Mouse (Mus musculus) testis, adult 2 months (tissue): ENCODE results near the gene Elfn1. TPM values are rescaled to one million over a fixed set of nuclear protein-coding genes. Genes with fewer than 3 reads are reported as not detected.

Experiments
- H3K27ac ChIP-seq: fragments of 200-500 bp; 2 replicates; pipeline ENCODE4 v1.5.1; 2012; ENCODE audit warnings: low read depth, low read length; ENCODE audit not compliant: control insufficient read depth, insufficient read depth
- H3K27me3 ChIP-seq: fragments of 200-500 bp; 2 replicates; pipeline ENCODE4 v1.6.1; 2012; ENCODE audit warnings: mild to moderate bottlenecking, low read length, moderate library complexity; ENCODE audit not compliant: control insufficient read depth, insufficient read depth
- H3K36me3 ChIP-seq: fragments of 200-500 bp; 2 replicates; pipeline ENCODE4 v1.6.1; 2012; ENCODE audit warnings: mild to moderate bottlenecking, low read length; ENCODE audit not compliant: control insufficient read depth, insufficient read depth
- H3K4me1 ChIP-seq: fragments of 200-500 bp; 2 replicates; pipeline ENCODE4 v1.6.1; 2012; ENCODE audit warnings: low read length; ENCODE audit not compliant: control insufficient read depth, insufficient read depth
- H3K4me3 ChIP-seq: fragments of 200-500 bp; 2 replicates; pipeline ENCODE4 v1.5.1; 2012; ENCODE audit warnings: low read depth, mild to moderate bottlenecking, low read length, moderate library complexity, mixed read lengths; ENCODE audit not compliant: control insufficient read depth
- CTCF ChIP-seq: fragments of 200-500 bp; IDR thresholded peaks from 2 replicates; pipeline ENCODE4 v1.5.1; 2012; ENCODE audit warnings: low read depth, mild to moderate bottlenecking, inconsistent platforms, low read length, moderate library complexity; ENCODE audit not compliant: control insufficient read depth, insufficient read depth, insufficient replicate concordance
- POLR2A ChIP-seq: fragments of 200-500 bp; IDR thresholded peaks from 2 replicates; pipeline ENCODE4 v1.6.1; 2012; ENCODE audit warnings: low read depth, mild to moderate bottlenecking, inconsistent platforms, low read length, moderate library complexity; ENCODE audit not compliant: control insufficient read depth
- polyA plus RNA-seq: library from polyadenylated mRNA; depleted of rRNA; stranded (reverse); fragments of >200 nt; gene quantifications from 2 replicates; pipeline ENCODE4 v1.2.3, GENCODE M21; 2012; rRNA removed

The Elfn1 gene
- polyA plus RNA-seq = 55.6 and 61.9 TPM in 2 replicates

- Histone ChIP-seq H3K27ac (no peak within 1 kb of the TSS), H3K4me1 (peaks cover 38% of the 10 kb centered on the region), H3K27me3 (peaks cover 15% of the 10 kb centered on the region), H3K36me3 (no peaks in the 10 kb centered on the region), H3K4me3 (peak within 1 kb of the TSS; percentile 84)
- TF ChIP-seq POLR2A (no peak), CTCF (no peak)
These were observed at the start of gene Elfn1 for GRCm38 (mm10) chr5:139907714-139908242. Gene Elfn1, plus strand, starts transcription at chr5:139907943.

- Histone ChIP-seq H3K27ac (no peak overlapping the region), H3K4me3 (no peak overlapping the region), H3K36me3 (no peaks in the 10 kb centered on the region), H3K27me3 (no peaks in the 10 kb centered on the region), H3K4me1 (no peaks in the 10 kb centered on the region)
- no peak for TF ChIP-seq CTCF
- no peak for TF ChIP-seq POLR2A
These were observed 47.2 kb upstream of the Elfn1 start for GRCm38 (mm10) chr5:139860328-139861104.

- Histone ChIP-seq H3K27me3 (no peaks in the 10 kb centered on the region), H3K4me1 (no peaks in the 10 kb centered on the region), H3K27ac (no peak overlapping the region), H3K4me3 (no peak overlapping the region), H3K36me3 (no peaks in the 10 kb centered on the region)
- TF ChIP-seq CTCF = no peak
- no peak for TF ChIP-seq POLR2A
These were observed 45.0 kb upstream of the Elfn1 start for GRCm38 (mm10) chr5:139862759-139863158.

GRCm38 (mm10) chr5:139870886-139871285 is 36.9 kb upstream of the Elfn1 start:
- H3K27ac ChIP-seq = no peak overlapping the region
- no peaks in the 10 kb centered on the region for H3K27me3 ChIP-seq
- TF ChIP-seq POLR2A (no peak), CTCF (no peak)

GRCm38 (mm10) chr5:139871526-139871925 is 36.2 kb upstream of the Elfn1 start:
- no peak overlapping the region for H3K4me3 ChIP-seq
- TF ChIP-seq POLR2A (no peak), CTCF (no peak)
- no peak overlapping the region for H3K27ac ChIP-seq
- no peaks in the 10 kb centered on the region for H3K27me3 ChIP-seq
- no peaks in the 10 kb centered on the region for H3K4me1 ChIP-seq
- no peaks in the 10 kb centered on the region for H3K36me3 ChIP-seq

More at GRCm38 (mm10) chr5:139870886-139871285, 36.9 kb upstream of the Elfn1 start:
- Histone ChIP-seq H3K4me3 (no peak overlapping the region), H3K4me1 (no peaks in the 10 kb centered on the region), H3K36me3 (no peaks in the 10 kb centered on the region)

GRCm38 (mm10) chr5:139877563-139877962 is 30.2 kb upstream of the Elfn1 start:
- Histone ChIP-seq H3K4me3 (no peak overlapping the region), H3K36me3 (no peaks in the 10 kb centered on the region), H3K4me1 (no peaks in the 10 kb centered on the region), H3K27ac (no peak overlapping the region), H3K27me3 (no peaks in the 10 kb centered on the region)
- TF ChIP-seq CTCF (no peak), POLR2A (no peak)

GRCm38 (mm10) chr5:139879694-139880093 is 28.0 kb upstream of the Elfn1 start:
- Histone ChIP-seq H3K27ac (no peak overlapping the region), H3K4me1 (no peaks in the 10 kb centered on the region), H3K27me3 (no peaks in the 10 kb centered on the region), H3K4me3 (no peak overlapping the region), H3K36me3 (no peaks in the 10 kb centered on the region)
- TF ChIP-seq CTCF (no peak), POLR2A (no peak)

- H3K36me3 ChIP-seq = no peaks in the 10 kb centered on the region
- TF ChIP-seq POLR2A = no peak
- TF ChIP-seq CTCF = peak; percentile 42; the same call in 1 of the 2 replicates
- no peak overlapping the region for H3K4me3 ChIP-seq
- H3K4me1 ChIP-seq = no peaks in the 10 kb centered on the region
- no peaks in the 10 kb centered on the region for H3K27me3 ChIP-seq
- no peak overlapping the region for H3K27ac ChIP-seq
These were observed 26.6 kb upstream of the Elfn1 start for GRCm38 (mm10) chr5:139881161-139881560.
